Mouse (Mus musculus): ENCODE results near the gene Mmachc. TPM values are rescaled to one million over a fixed set of nuclear protein-coding genes. Genes with fewer than 3 reads are reported as not detected.
A peak's percentile ranks its signal among the peaks of the same experiment; 100 is the strongest.
"Not testable (repeated sequence)": the region's sequence is repeated elsewhere in the genome, so short reads cannot be mapped to it uniquely, and the experiment has no call there.

Mmachc gene
- total and polyA plus RNA-seq, 2 experiments from 2014 or later = 20.2 to 20.6 TPM

GRCm38 (mm10) chr4:116692146-116692545, 16.1 kb downstream of the Mmachc start:
- Histone ChIP-seq H3K4me2 (ENCODE audit: low read depth, low read length) (no peak overlapping the region), H3K4me1 (ENCODE audit: insufficient read depth, low read length) (no peaks in the 10 kb centered on the region), H3K27ac (no peak overlapping the region), H3K4me3 (ENCODE audit: low read length) (no peak overlapping the region), H3K9me3 (ENCODE audit: low read length) (no peaks in the 10 kb centered on the region), H3K36me3 (ENCODE audit: insufficient read depth, low read length) (peaks cover 31% of the 10 kb centered on the region; the same call in 1 of the 2 replicates), H3K27me3 (ENCODE audit: insufficient read depth, low read length) (no peaks in the 10 kb centered on the region), H3K9ac (replicated peaks; ENCODE audit: low read length) (no peak overlapping the region)
- no peak for TF ChIP-seq CTCF (IDR thresholded peaks at IDR 0.05; ENCODE audit: low read depth)
- no peak for ATAC-seq
- DNase-seq (ENCODE audit: low spot score) = no peak
- 95% methylated on average over 2 of the region's 2 CpGs for WGBS

DNA sequence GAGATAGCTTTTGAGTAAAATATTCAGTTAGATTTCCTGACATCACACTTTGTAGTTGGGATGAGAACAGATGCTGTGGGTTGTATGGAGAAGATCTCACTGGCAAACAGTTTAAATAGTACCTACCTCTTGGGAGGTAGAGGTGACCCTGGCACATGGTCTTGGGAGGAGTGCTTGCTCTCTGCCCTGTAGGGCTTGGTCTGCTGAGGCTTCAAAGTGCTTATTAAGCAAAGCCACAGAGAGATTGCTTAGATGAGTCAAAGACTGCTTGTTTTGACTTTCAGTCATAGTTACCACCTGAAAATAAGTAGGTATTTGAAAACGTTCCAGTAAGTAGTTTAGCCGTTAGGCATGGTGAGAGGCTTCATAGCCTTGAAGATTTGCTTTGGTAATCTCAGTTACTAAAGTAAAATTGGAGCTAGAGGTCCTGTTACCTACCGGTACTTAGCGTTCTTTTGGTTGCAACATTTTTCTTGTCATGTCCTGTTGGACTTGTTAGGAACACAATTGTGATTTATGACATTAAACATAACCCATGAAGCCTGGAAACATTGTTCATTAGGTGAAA, 18.8 kb downstream of the Mmachc start:
- ATAC-seq = no peak
- 89% methylated on average over 4 of the region's 4 CpGs for WGBS
- Histone ChIP-seq H3K4me3 (ENCODE audit: low read length) (no peak overlapping the region), H3K27ac (no peak overlapping the region), H3K4me1 (ENCODE audit: insufficient read depth, low read length) (0 out of 2 replicates have a peak, but pooled peaks cover 3% of the 10 kb centered on the region), H3K36me3 (ENCODE audit: insufficient read depth, low read length) (peaks cover 30% of the 10 kb centered on the region; the same call in 1 of the 2 replicates), H3K9ac (replicated peaks; ENCODE audit: low read length) (no peak overlapping the region), H3K4me2 (ENCODE audit: low read depth, low read length) (no peak overlapping the region), H3K27me3 (ENCODE audit: insufficient read depth, low read length) (no peaks in the 10 kb centered on the region), H3K9me3 (ENCODE audit: low read length) (no peaks in the 10 kb centered on the region)
- DNase-seq (ENCODE audit: low spot score) = no peak
- no peak for TF ChIP-seq CTCF (IDR thresholded peaks at IDR 0.05; ENCODE audit: low read depth)

DNA sequence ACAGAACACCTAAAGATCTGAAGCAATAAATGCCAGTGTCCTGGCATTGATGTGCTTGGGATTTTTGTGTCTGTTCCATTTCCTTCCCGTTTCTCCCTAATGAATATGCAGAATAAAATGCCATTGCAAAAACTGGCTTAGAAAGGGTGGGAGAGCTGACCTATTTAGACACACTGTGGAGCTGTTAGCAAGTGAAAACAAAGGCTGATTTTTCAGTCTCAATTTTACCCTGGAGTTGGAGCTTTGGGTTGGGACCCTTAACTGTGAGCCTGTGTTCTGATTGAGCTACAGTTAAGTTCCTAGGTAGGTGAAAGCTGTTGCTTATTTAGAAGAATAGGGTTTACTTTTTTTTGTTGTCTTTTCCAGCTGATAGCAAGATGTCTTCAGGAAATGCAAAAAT, 21.2 kb downstream of the Mmachc start:
- Histone ChIP-seq H3K4me1 (ENCODE audit: insufficient read depth, low read length) (0 out of 2 replicates have a peak, but pooled peaks cover 3% of the 10 kb centered on the region), H3K27me3 (ENCODE audit: insufficient read depth, low read length) (no peaks in the 10 kb centered on the region), H3K9me3 (ENCODE audit: low read length) (no peaks in the 10 kb centered on the region), H3K36me3 (ENCODE audit: insufficient read depth, low read length) (peaks cover 17% of the 10 kb centered on the region; the same call in 1 of the 2 replicates), H3K4me2 (ENCODE audit: low read depth, low read length) (peak overlapping the region; percentile 63), H3K9ac (replicated peaks; ENCODE audit: low read length) (peak overlapping the region; percentile 31), H3K27ac (0 out of 2 replicates have a peak overlapping the region, but pooled peaks have one; percentile 6), H3K4me3 (ENCODE audit: low read length) (peak overlapping the region; percentile 67)
- no peak for TF ChIP-seq CTCF (IDR thresholded peaks at IDR 0.05; ENCODE audit: low read depth)
- WGBS = 10% methylated on average over 1 of the region's 1 CpGs
- no peak for ATAC-seq
- DNase-seq (ENCODE audit: low spot score) = no peak

- H3K27ac ChIP-seq = peak within 1 kb of the TSS; percentile 93
- peak within 1 kb of the TSS; percentile 67 for H3K4me3 ChIP-seq (ENCODE audit: low read length)
- H3K4me2 ChIP-seq (ENCODE audit: low read depth, low read length) = peak within 1 kb of the TSS; percentile 63
- peak; percentile 91 for TF ChIP-seq CTCF (IDR thresholded peaks at IDR 0.05; ENCODE audit: low read depth)
- ATAC-seq = peak; percentile 98
- peaks cover 13% of the 10 kb centered on the region; the same call in 1 of the 2 replicates for H3K36me3 ChIP-seq (ENCODE audit: insufficient read depth, low read length)
- peak within 1 kb of the TSS; percentile 72 for H3K9ac ChIP-seq (replicated peaks; ENCODE audit: low read length)
- no peaks in the 10 kb centered on the region for H3K27me3 ChIP-seq (ENCODE audit: insufficient read depth, low read length)
- under 1% methylated on average over 53 of the region's 56 CpGs for WGBS
- H3K4me1 ChIP-seq (ENCODE audit: insufficient read depth, low read length) = 0 out of 2 replicates have a peak, but pooled peaks cover 3% of the 10 kb centered on the region
- DNase-seq (ENCODE audit: low spot score) = peak; percentile 94
- no peaks in the 10 kb centered on the region for H3K9me3 ChIP-seq (ENCODE audit: low read length)
These were observed 22.7 kb downstream of the Mmachc start, which contains the start of gene Prdx1 for GRCm38 (mm10) chr4:116685402-116686061. Prdx1 (plus strand) TSS chr4:116685544.

- Histone ChIP-seq H3K4me1 (ENCODE audit: insufficient read depth, low read length) (0 out of 2 replicates have a peak, but pooled peaks cover 3% of the 10 kb centered on the region), H3K9ac (replicated peaks; ENCODE audit: low read length) (no peak overlapping the region), H3K9me3 (ENCODE audit: low read length) (no peaks in the 10 kb centered on the region), H3K27ac (peak overlapping the region; percentile 93), H3K36me3 (ENCODE audit: insufficient read depth, low read length) (peaks cover 13% of the 10 kb centered on the region; the same call in 1 of the 2 replicates), H3K4me3 (ENCODE audit: low read length) (peak overlapping the region; percentile 67), H3K27me3 (ENCODE audit: insufficient read depth, low read length) (no peaks in the 10 kb centered on the region), H3K4me2 (ENCODE audit: low read depth, low read length) (peak overlapping the region; percentile 63; the same call in 1 of the 2 replicates)
- ATAC-seq = no peak
- no peak for TF ChIP-seq CTCF (IDR thresholded peaks at IDR 0.05; ENCODE audit: low read depth)
- 76% methylated on average over 2 of the region's 2 CpGs for WGBS
- no peak for DNase-seq (ENCODE audit: low spot score)
These were observed 23.5 kb downstream of the Mmachc start for GRCm38 (mm10) chr4:116684665-116685064.

DNA sequence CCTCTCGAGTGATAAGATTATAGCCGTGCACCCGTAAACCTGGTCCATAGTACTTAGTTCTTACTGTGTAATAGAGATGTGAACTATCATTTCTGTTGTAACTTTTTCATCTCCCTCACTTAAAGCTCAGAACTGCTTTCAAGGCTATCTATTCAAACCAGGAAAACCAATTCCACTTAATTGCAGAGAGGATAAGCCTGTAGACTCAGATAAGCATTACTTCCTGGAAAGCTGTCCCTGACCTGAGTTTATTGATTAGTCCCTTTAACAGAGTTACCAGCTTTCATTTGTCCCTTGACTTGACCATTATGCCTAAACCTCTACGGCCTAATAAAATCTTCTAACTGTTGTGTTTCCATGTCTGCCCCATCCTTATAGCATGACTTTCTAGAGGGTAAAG, 24.2 kb downstream of the Mmachc start:
- Histone ChIP-seq H3K36me3 (ENCODE audit: insufficient read depth, low read length) (0 out of 2 replicates have a peak, but pooled peaks cover 6% of the 10 kb centered on the region), H3K9me3 (ENCODE audit: low read length) (no peaks in the 10 kb centered on the region), H3K4me1 (ENCODE audit: insufficient read depth, low read length) (0 out of 2 replicates have a peak, but pooled peaks cover 3% of the 10 kb centered on the region), H3K4me3 (ENCODE audit: low read length) (no peak overlapping the region), H3K4me2 (ENCODE audit: low read depth, low read length) (no peak overlapping the region), H3K27me3 (ENCODE audit: insufficient read depth, low read length) (no peaks in the 10 kb centered on the region), H3K27ac (no peak overlapping the region), H3K9ac (replicated peaks; ENCODE audit: low read length) (no peak overlapping the region)
- 93% methylated on average over 4 of the region's 4 CpGs for WGBS
- no peak for TF ChIP-seq CTCF (IDR thresholded peaks at IDR 0.05; ENCODE audit: low read depth)
- ATAC-seq (no peak), DNase-seq (ENCODE audit: low spot score) (no peak)

DNA sequence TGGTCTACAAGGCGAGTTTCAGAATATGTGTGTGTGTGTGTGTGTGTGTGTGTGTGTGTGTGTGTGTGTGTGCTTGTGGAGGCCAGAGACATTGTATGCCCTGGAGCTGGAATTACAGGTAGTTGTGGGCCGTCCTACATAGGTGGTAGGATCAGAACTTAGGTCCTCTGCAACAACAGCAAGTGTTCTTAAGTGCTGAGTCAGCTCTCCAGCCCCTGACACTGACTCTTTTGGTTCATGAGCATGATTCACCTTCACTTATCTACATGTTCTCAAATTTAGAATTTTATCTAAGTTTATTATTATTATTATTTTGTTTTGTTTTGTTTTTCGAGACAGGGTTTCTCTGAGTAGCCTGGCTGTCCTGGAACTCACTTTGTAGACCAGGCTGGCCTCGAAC, 27.7 kb downstream of the Mmachc start:
- ATAC-seq; H3K4me2 ChIP-seq (ENCODE audit: low read depth, low read length); H3K27ac ChIP-seq; H3K36me3 ChIP-seq (ENCODE audit: insufficient read depth, low read length); DNase-seq (ENCODE audit: low spot score); H3K4me3 ChIP-seq (ENCODE audit: low read length); H3K27me3 ChIP-seq (ENCODE audit: insufficient read depth, low read length); H3K9me3 ChIP-seq (ENCODE audit: low read length); H3K4me1 ChIP-seq (ENCODE audit: insufficient read depth, low read length); H3K9ac ChIP-seq (replicated peaks; ENCODE audit: low read length): not testable (repeated sequence)
- WGBS = 89% methylated on average over 4 of the region's 4 CpGs

Measured in hindbrain, postnatal 0 days (tissue).